Comparison of ENCODE assay signal across 8 mouse cellular contexts in genomic region chr11:73169231-73169630, GRCm38 (mm10). TPM values are rescaled to one million over a fixed set of nuclear protein-coding genes. Genes with fewer than 3 reads are reported as not detected.
DNase-seq lines count a peak whose midpoint lies in the region; ATAC-seq and TF ChIP-seq lines count a peak whose summit lies in the region.

No protein-coding gene starts in this region.

- peaks cover 16% of the 10 kb centered on the region for H3K36me3 ChIP-seq in intestine, embryonic 14.5 days (ENCODE audit: control insufficient read depth, insufficient read depth, low read length)
- H3K36me3 ChIP-seq in intestine, embryonic 16.5 days (ENCODE audit: control insufficient read depth, insufficient read depth, low read length), result no peaks in the 10 kb centered on the region
- H3K36me3 ChIP-seq in kidney, adult 2 months (ENCODE audit: control insufficient read depth, insufficient read depth, low read length), result no peaks in the 10 kb centered on the region
- no peaks in the 10 kb centered on the region; the same call in 1 of the 2 replicates for H3K36me3 ChIP-seq in liver, adult 2 months (ENCODE audit: control insufficient read depth, insufficient read depth, low read length)
- H3K36me3 ChIP-seq in neural tube, embryonic 11.5 days (ENCODE audit: control insufficient read depth, insufficient read depth, low read length), result no peaks in the 10 kb centered on the region

- DNase-seq in intestine, embryonic 14.5 days (ENCODE audit: low spot score), result peak; percentile 78
- DNase-seq in NIH3T3 (ENCODE audit: low read depth), result peak; percentile 85
- DNase-seq in kidney, adult 2 months, result peak; percentile 77
- peak; percentile 57 for DNase-seq in liver, adult 2 months (ENCODE audit: extremely low read depth, low read depth, low spot score)
- DNase-seq in neural tube, embryonic 11.5 days (ENCODE audit: low spot score), result peak; percentile 61
- DNase-seq in thymus, postnatal 14 days, result peak; percentile 69

- TF ChIP-seq CTCF in embryonic fibroblast, embryonic 13.5 days (IDR thresholded peaks at IDR 0.05; ENCODE audit: borderline replicate concordance, insufficient read depth, low read length), result peak; percentile 71; the same call in 1 of the 2 replicates
- TF ChIP-seq CTCF in kidney, adult 2 months (conservative IDR thresholded peaks at IDR 0.05; ENCODE audit: insufficient read depth, insufficient read length, low read depth, low read length), result peak; percentile 72
- peak; percentile 79 for TF ChIP-seq CTCF in liver, adult 2 months (IDR thresholded peaks at IDR 0.05; ENCODE audit: low read depth, low read length)

- H3K27ac ChIP-seq in intestine, embryonic 14.5 days (ENCODE audit: low read depth), result no peak overlapping the region
- no peak overlapping the region for H3K27ac ChIP-seq in intestine, embryonic 16.5 days (ENCODE audit: low read length)
- H3K27ac ChIP-seq in embryonic fibroblast, embryonic 13.5 days (ENCODE audit: insufficient read depth, low read length), result no peak overlapping the region
- H3K27ac ChIP-seq in kidney, adult 2 months (ENCODE audit: insufficient read depth, low read depth, low read length), result no peak overlapping the region
- H3K27ac ChIP-seq in liver, adult 2 months (replicated peaks; ENCODE audit: insufficient read depth, low read depth, low read length), result no peak overlapping the region
- H3K27ac ChIP-seq in neural tube, embryonic 11.5 days (ENCODE audit: low read depth, low read length), result no peak overlapping the region

- H3K4me1 ChIP-seq in intestine, embryonic 14.5 days (replicated peaks; ENCODE audit: control insufficient read depth, insufficient read depth, low read length), result peaks cover 8% of the 10 kb centered on the region
- peaks cover 5% of the 10 kb centered on the region; the same call in 1 of the 2 replicates for H3K4me1 ChIP-seq in intestine, embryonic 16.5 days (ENCODE audit: control insufficient read depth, insufficient read depth, low read length)
- peaks cover 3% of the 10 kb centered on the region; the same call in 1 of the 2 replicates for H3K4me1 ChIP-seq in embryonic fibroblast, embryonic 13.5 days (ENCODE audit: control insufficient read depth, insufficient read depth, low read length)
- peaks cover 16% of the 10 kb centered on the region for H3K4me1 ChIP-seq in kidney, adult 2 months (ENCODE audit: control insufficient read depth, insufficient read depth, low read length)
- peaks cover 13% of the 10 kb centered on the region for H3K4me1 ChIP-seq in liver, adult 2 months (ENCODE audit: control insufficient read depth, insufficient read depth, low read length)
- no peaks in the 10 kb centered on the region for H3K4me1 ChIP-seq in neural tube, embryonic 11.5 days (ENCODE audit: control insufficient read depth, insufficient read depth, low read length)

- ATAC-seq in intestine, embryonic 14.5 days (replicated peaks; ENCODE audit: low FRiP score, low TSS enrichment, low read depth), result no peak; the same call in 1 of the 2 replicates
- no peak for ATAC-seq in intestine, embryonic 16.5 days
- ATAC-seq in neural tube, embryonic 11.5 days (ENCODE audit: insufficient read depth, low FRiP score, low TSS enrichment), result peak; percentile 27; the same call in 1 of the 2 replicates

- no peaks in the 10 kb centered on the region for H3K9me3 ChIP-seq in intestine, embryonic 14.5 days (ENCODE audit: control insufficient read depth, low read length)
- H3K9me3 ChIP-seq in intestine, embryonic 16.5 days (ENCODE audit: control insufficient read depth, low read length), result no peaks in the 10 kb centered on the region
- H3K9me3 ChIP-seq in neural tube, embryonic 11.5 days (ENCODE audit: control insufficient read depth, low read length), result no peaks in the 10 kb centered on the region

- no peak overlapping the region for H3K4me2 ChIP-seq in intestine, embryonic 14.5 days (ENCODE audit: low read length)
- H3K4me2 ChIP-seq in intestine, embryonic 16.5 days (ENCODE audit: low read depth, low read length), result no peak overlapping the region
- no peak overlapping the region for H3K4me2 ChIP-seq in neural tube, embryonic 11.5 days (ENCODE audit: low read depth)

- H3K79me2 ChIP-seq in liver, adult 2 months (ENCODE audit: control insufficient read depth, insufficient read depth, low read length), result no peaks in the 10 kb centered on the region

- TF ChIP-seq POLR2A in embryonic fibroblast, embryonic 13.5 days (IDR thresholded peaks at IDR 0.05; ENCODE audit: low read depth, low read length), result no peak
- no peak for TF ChIP-seq POLR2A in kidney, adult 2 months (IDR thresholded peaks at IDR 0.05; ENCODE audit: low read depth, low read length)
- no peak for TF ChIP-seq POLR2A in liver, adult 2 months (IDR thresholded peaks at IDR 0.05; ENCODE audit: extremely low read depth, insufficient read depth, low read length)

- H3K27me3 ChIP-seq in intestine, embryonic 14.5 days (replicated peaks; ENCODE audit: control insufficient read depth, insufficient read depth, low read length), result no peaks in the 10 kb centered on the region
- no peaks in the 10 kb centered on the region for H3K27me3 ChIP-seq in intestine, embryonic 16.5 days (replicated peaks; ENCODE audit: control insufficient read depth, insufficient read depth, low read length)
- no peaks in the 10 kb centered on the region for H3K27me3 ChIP-seq in kidney, adult 2 months (replicated peaks; ENCODE audit: control insufficient read depth, insufficient read depth, low read length)
- no peaks in the 10 kb centered on the region for H3K27me3 ChIP-seq in liver, adult 2 months (ENCODE audit: control insufficient read depth, insufficient read depth, low read length)
- no peaks in the 10 kb centered on the region for H3K27me3 ChIP-seq in neural tube, embryonic 11.5 days (ENCODE audit: control insufficient read depth, insufficient read depth, low read length)

- H3K9ac ChIP-seq in intestine, embryonic 14.5 days (ENCODE audit: low read length), result no peak overlapping the region
- no peak overlapping the region for H3K9ac ChIP-seq in intestine, embryonic 16.5 days (ENCODE audit: low read depth, low read length)
- no peak overlapping the region for H3K9ac ChIP-seq in liver, adult 2 months (ENCODE audit: low read depth, low read length)
- no peak overlapping the region for H3K9ac ChIP-seq in neural tube, embryonic 11.5 days (ENCODE audit: low read length)

- no peak overlapping the region for H3K4me3 ChIP-seq in intestine, embryonic 14.5 days (ENCODE audit: low read depth, low read length)
- H3K4me3 ChIP-seq in intestine, embryonic 16.5 days (ENCODE audit: low read length), result no peak overlapping the region
- no peak overlapping the region for H3K4me3 ChIP-seq in embryonic fibroblast, embryonic 13.5 days (ENCODE audit: insufficient read depth, low read length)
- H3K4me3 ChIP-seq in kidney, adult 2 months (ENCODE audit: insufficient read depth, low read depth, low read length), result no peak overlapping the region
- H3K4me3 ChIP-seq in liver, adult 2 months (ENCODE audit: insufficient read depth, low read depth, low read length), result no peak overlapping the region
- no peak overlapping the region for H3K4me3 ChIP-seq in neural tube, embryonic 11.5 days (ENCODE audit: low read depth, low read length)

- 50% methylated on average over 4 of the region's 4 CpGs for WGBS in intestine, embryonic 14.5 days
- 40% methylated on average over 4 of the region's 4 CpGs for WGBS in intestine, embryonic 16.5 days
- 72% methylated on average over 4 of the region's 4 CpGs for WGBS in kidney, adult 2 months
- WGBS in liver, adult 2 months, result 53% methylated on average over 4 of the region's 4 CpGs
- 46% methylated on average over 4 of the region's 4 CpGs for WGBS in neural tube, embryonic 11.5 days

RNA-seq across cellular contexts. Expression of gene Emc6, which starts 7.6 kb away (rescaled TPM):
- polyA plus RNA-seq in intestine, embryonic 14.5 days (2014; fragmentation: Nextera tagmentation; extraction: Ambion mirVana), result 123 and 130 TPM in 2 replicates
- polyA plus RNA-seq in intestine, embryonic 16.5 days (2015; fragmentation: Nextera tagmentation; extraction: Ambion mirVana), result 116 and 121 TPM in 2 replicates
- polyA plus RNA-seq in embryonic fibroblast, embryonic 13.5 days (2011; ENCODE audit: insufficient read length, low read depth, missing spikeins), result 37.9 and 40.7 TPM in 2 replicates
- polyA plus RNA-seq in kidney, adult 2 months (2012; rRNA removed), result 77.6 and 91.0 TPM in 2 replicates
- 80.9 and 90.9 TPM in 2 replicates for total RNA-seq in liver, adult 2 months (2014; rRNA removed)
- polyA plus RNA-seq in liver, adult 2 months (2012; rRNA removed), result 63.8 and 74.6 TPM in 2 replicates
- polyA plus RNA-seq in neural tube, embryonic 11.5 days (2014; fragmentation: Nextera tagmentation; extraction: Ambion mirVana), result 119 and 131 TPM in 2 replicates

RNA-seq across cellular contexts. Expression of gene Tax1bp3, which starts 7.7 kb away (rescaled TPM):
- polyA plus RNA-seq in intestine, embryonic 14.5 days (2014; fragmentation: Nextera tagmentation; extraction: Ambion mirVana), result 233 and 258 TPM in 2 replicates
- 231 and 236 TPM in 2 replicates for polyA plus RNA-seq in intestine, embryonic 16.5 days (2015; fragmentation: Nextera tagmentation; extraction: Ambion mirVana)
- polyA plus RNA-seq in embryonic fibroblast, embryonic 13.5 days (2011; ENCODE audit: insufficient read length, low read depth, missing spikeins), result 129 and 131 TPM in 2 replicates
- polyA plus RNA-seq in kidney, adult 2 months (2012; rRNA removed), result 86.5 and 104 TPM in 2 replicates
- 11.5 and 13.2 TPM in 2 replicates for total RNA-seq in liver, adult 2 months (2014; rRNA removed)
- 16.6 and 19.4 TPM in 2 replicates for polyA plus RNA-seq in liver, adult 2 months (2012; rRNA removed)
- 225 and 227 TPM in 2 replicates for polyA plus RNA-seq in neural tube, embryonic 11.5 days (2014; fragmentation: Nextera tagmentation; extraction: Ambion mirVana)

RNA-seq across cellular contexts. Expression of gene P2rx5, which starts 9.0 kb away (rescaled TPM):
- 0.07 TPM in 1 of 2 replicates, not detected in the other for polyA plus RNA-seq in intestine, embryonic 14.5 days (2014; fragmentation: Nextera tagmentation; extraction: Ambion mirVana)
- 0.12 TPM in 1 of 2 replicates, not detected in the other for polyA plus RNA-seq in intestine, embryonic 16.5 days (2015; fragmentation: Nextera tagmentation; extraction: Ambion mirVana)
- polyA plus RNA-seq in embryonic fibroblast, embryonic 13.5 days (2011; ENCODE audit: insufficient read length, low read depth, missing spikeins), result 4.2 and 4.5 TPM in 2 replicates
- 7.4 and 8.7 TPM in 2 replicates for polyA plus RNA-seq in kidney, adult 2 months (2012; rRNA removed)
- 0.09 TPM in 1 of 2 replicates, not detected in the other for total RNA-seq in liver, adult 2 months (2014; rRNA removed)
- 0.06 TPM in 1 of 2 replicates, not detected in the other for polyA plus RNA-seq in liver, adult 2 months (2012; rRNA removed)
- 0.31 and 0.51 TPM in 2 replicates for polyA plus RNA-seq in neural tube, embryonic 11.5 days (2014; fragmentation: Nextera tagmentation; extraction: Ambion mirVana)

RNA-seq across cellular contexts. Expression of gene Ctns, which starts 29.6 kb away (rescaled TPM):
- polyA plus RNA-seq in intestine, embryonic 14.5 days (2014; fragmentation: Nextera tagmentation; extraction: Ambion mirVana), result 15.6 and 17.0 TPM in 2 replicates
- polyA plus RNA-seq in intestine, embryonic 16.5 days (2015; fragmentation: Nextera tagmentation; extraction: Ambion mirVana), result 36.0 and 40.9 TPM in 2 replicates
- polyA plus RNA-seq in embryonic fibroblast, embryonic 13.5 days (2011; ENCODE audit: insufficient read length, low read depth, missing spikeins), result 17.9 and 22.1 TPM in 2 replicates
- 37.1 and 37.5 TPM in 2 replicates for polyA plus RNA-seq in kidney, adult 2 months (2012; rRNA removed)
- total RNA-seq in liver, adult 2 months (2014; rRNA removed), result 11.5 and 15.6 TPM in 2 replicates
- polyA plus RNA-seq in liver, adult 2 months (2012; rRNA removed), result 13.1 and 16.6 TPM in 2 replicates
- 21.3 TPM in 2 replicates for polyA plus RNA-seq in neural tube, embryonic 11.5 days (2014; fragmentation: Nextera tagmentation; extraction: Ambion mirVana)

RNA-seq across cellular contexts. Expression of gene Shpk, which starts 30.0 kb away (rescaled TPM):
- polyA plus RNA-seq in intestine, embryonic 14.5 days (2014; fragmentation: Nextera tagmentation; extraction: Ambion mirVana), result 1.1 and 1.2 TPM in 2 replicates
- 11.9 and 19.2 TPM in 2 replicates for polyA plus RNA-seq in intestine, embryonic 16.5 days (2015; fragmentation: Nextera tagmentation; extraction: Ambion mirVana)
- 2.2 and 2.4 TPM in 2 replicates for polyA plus RNA-seq in embryonic fibroblast, embryonic 13.5 days (2011; ENCODE audit: insufficient read length, low read depth, missing spikeins)
- polyA plus RNA-seq in kidney, adult 2 months (2012; rRNA removed), result 17.7 and 18.5 TPM in 2 replicates
- 38.3 and 38.6 TPM in 2 replicates for total RNA-seq in liver, adult 2 months (2014; rRNA removed)
- polyA plus RNA-seq in liver, adult 2 months (2012; rRNA removed), result 43.5 and 44.5 TPM in 2 replicates
- polyA plus RNA-seq in neural tube, embryonic 11.5 days (2014; fragmentation: Nextera tagmentation; extraction: Ambion mirVana), result 0.73 and 1.6 TPM in 2 replicates
